Mouse (Mus musculus) lung, postnatal 14 days (tissue): ENCODE measurements at regions not wholly inside any gene's neighbourhood (a gene's known extent, or its start where the extent isn't known, plus 50 kb on each side); places are given as distances from the start of the nearest gene placed in this dataset.
A peak's percentile ranks its signal among the peaks of the same experiment; 100 is the strongest.

ENCODE experiments used
- DNase-seq: peaks from one replicate; pipeline ENCODE4 v3.0.0; 2021

DNA sequence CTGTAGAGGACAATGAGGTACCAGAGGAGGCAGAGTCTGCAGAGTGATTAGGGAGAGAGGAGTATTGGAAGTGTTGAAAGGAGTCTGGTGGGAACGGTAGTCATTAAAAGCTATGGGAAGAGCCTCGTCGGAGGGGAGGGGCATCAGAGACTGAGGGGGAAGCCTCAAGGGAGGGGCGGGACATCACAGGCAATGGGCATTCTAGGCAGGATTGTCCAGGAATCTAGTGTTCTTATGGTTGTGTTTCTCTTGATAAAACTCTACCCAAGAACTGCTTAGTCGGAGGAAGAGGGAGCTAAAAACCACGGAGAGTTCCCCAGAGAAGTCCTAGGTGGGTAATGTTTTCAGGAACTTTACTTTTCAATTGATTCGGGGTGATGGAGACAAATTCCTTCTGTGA lies 90.2 kb downstream of the Sec23ip start:
- no peak for DNase-seq

DNA sequence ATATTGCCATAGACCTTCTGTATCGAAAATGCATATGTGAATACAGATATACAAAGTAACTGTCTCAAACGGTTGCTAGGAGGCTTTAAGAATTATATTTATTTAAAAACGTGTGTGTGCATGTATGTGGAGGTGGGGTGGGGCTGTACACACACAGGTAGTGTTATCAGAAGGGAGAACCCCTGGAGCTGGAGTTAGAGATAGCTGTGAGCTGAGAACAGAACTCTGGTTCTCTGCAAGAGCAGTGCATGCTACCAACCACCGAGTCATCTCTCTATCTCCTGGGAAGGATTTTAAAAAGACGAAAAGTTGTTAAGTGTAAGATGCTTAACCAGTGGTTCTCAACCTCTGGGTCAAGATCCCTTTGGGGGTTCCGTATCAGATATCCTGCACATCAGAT lies 91.7 kb downstream of the Sec23ip start:
- DNase-seq, result no peak

GRCm38 (mm10) chr7:128842561-128842960 lies 97.8 kb downstream of the Sec23ip start:
- no peak for DNase-seq

DNA sequence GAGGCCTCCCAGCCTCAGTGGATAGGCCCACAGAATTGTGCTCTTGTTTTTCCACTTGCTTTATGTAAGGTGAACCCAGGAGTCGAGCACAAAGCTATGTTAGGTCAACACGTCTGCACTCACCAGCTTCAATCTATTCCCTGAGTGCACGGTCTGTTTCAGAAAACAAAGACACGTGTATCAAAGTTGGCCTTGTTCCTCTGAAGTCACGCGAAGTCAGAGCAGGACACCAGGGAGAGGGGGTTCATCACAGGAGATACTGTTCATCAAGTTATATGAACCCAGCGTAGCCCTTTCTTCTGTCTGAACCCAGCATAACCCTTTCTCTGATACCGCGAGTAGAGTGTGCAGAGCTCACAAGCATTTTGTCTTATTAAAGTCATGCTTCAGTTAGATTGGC lies 98.8 kb downstream of the Sec23ip start:
- DNase-seq, result no peak

DNA sequence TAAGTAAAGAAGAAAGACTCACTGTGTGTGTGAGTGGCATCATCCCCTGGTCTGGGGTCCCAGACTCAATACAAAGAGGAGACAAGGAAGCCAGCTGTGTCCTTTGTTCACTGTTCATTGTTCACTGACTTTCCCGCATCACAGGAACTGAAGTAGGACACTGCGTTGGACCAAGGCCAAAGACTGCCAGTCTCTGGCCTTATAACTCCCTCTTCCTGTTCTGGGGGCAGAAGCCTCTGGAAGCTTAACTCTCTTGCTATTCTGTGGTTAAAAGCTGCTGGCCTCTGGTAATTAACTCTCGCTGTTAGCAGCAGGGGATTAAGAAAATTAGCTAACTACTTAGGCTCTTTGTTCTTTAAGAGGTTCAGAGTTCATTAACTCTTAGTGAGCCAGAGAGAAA lies 104.5 kb downstream of the Sec23ip start:
- DNase-seq, result no peak

DNA sequence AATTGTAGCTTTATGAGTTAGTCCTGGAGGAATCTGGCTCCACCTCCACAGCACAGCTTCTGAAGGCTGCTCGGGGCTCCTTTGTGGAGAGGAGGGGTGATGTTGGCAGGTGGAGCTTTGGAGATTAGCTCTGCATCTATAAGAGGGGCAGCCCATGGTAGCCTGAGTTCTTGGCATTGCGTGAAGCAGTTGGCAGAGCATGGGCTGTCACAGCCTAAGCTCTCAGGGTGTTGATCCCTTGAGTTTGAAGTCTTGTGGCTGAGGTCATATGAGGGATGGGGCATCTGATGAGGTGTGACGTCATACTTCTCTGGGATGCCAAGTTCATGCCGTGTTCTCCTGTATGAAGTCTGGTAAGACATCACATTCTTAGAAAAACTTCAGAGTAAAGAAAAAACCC lies 109.5 kb downstream of the Sec23ip start:
- DNase-seq, result no peak

GRCm38 (mm10) chr7:128854690-128855343 lies 110.1 kb downstream of the Sec23ip start:
- DNase-seq, result no peak

DNA sequence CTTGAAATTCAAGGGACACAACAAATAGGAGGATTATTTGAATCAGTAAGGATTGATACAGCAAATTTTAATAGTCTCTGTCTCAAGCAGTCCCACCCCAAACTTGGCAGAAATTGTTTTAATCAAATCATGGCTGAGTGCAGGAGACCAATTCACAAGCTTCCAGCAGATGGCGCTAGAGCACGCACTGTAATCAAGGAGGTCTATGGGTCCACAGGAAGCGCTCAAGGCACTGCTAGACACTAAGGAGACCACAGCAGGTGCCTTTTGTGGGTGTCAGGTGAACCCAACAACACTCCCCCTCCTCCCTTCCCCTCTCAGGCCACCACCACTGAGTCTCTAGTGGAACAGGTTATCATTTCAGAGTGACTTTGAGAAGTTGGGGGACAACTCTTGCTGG lies 115.4 kb downstream of the Sec23ip start:
- peak; percentile 73 for DNase-seq

DNA sequence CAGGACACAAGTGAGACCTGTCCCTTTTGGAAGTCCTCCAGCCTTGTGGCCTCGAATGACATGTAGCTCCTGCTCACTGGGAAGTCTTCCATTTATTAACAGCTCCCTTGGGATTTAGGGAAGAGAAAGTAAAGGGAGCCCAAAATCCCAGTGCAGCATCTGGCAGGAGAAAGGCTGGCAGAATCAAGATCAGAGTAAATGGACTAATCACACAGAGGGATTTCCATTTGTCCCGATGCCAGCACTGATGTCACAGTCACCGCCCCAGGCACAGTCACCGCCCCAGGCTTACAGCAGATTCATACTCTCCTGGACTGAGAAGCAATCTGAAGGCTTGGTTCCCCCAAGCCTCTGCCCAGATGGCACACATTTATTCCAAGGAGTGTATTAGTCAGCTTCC lies 116.0 kb downstream of the Sec23ip start:
- DNase-seq, result peak; percentile 25

- DNase-seq, result no peak
These were observed 116.6 kb downstream of the Sec23ip start for GRCm38 (mm10) chr7:128861376-128861775.

DNA sequence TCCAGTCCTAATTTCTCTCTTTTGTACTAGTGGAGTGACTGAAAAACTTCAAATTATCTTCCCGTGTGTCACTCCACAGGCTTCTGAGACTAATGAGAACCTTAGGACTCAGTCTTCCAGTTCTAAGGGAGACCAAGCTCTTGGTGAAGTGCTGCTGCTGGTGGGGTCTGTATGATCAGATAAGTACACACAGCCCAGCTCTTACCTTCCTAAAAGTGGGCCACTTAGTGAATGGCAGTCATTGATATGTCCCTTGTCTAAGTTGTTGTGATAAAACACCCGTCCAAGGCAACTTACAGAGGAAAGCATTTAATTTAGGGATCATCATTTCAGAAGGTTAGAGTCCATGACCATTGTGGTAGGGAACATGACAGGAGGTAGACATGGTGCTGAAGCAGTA lies 124.1 kb downstream of the Sec23ip start:
- DNase-seq, result no peak

DNA sequence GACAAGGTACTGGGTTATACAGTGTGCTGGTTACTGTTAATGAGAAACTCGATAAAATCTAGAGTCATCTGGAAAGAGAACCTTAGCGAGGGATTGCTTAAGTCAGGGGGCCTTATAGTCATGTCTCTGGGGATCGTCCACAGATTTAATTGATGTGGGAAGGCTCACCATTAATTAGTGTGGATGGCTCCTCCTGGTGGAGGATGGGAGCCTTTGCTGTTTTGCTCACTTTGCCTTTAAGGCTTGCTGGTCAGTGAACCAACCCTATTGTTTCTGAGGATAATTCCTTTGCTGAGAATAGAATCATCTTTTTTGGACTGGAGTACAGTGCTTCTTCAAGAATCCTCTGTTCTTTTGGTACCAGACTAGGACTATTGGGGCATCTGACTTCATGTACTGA lies 139.3 kb downstream of the Sec23ip start:
- no peak for DNase-seq

GRCm38 (mm10) chr7:128885551-128885950 lies 140.8 kb downstream of the Sec23ip start:
- no peak for DNase-seq

DNA sequence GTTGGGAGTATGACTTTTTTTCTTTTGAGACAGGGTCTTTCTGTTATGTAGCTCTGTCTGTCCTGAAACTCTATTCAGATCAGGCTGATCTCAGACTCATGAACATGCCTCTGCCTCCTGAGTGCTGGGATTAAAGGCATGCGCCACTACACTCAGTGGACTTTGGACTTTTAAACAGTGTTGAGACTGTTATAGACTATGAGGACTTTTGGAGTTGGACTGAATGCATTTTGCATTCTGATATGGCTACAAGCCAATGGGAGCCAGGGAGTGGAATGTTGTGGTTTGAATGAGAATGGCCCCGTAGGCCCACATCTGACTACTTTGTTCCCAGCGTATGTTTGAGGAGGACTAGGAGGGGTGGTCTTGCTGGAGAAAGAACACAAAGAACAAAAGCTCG lies 165.4 kb downstream of the Sec23ip start:
- DNase-seq, result no peak

DNA sequence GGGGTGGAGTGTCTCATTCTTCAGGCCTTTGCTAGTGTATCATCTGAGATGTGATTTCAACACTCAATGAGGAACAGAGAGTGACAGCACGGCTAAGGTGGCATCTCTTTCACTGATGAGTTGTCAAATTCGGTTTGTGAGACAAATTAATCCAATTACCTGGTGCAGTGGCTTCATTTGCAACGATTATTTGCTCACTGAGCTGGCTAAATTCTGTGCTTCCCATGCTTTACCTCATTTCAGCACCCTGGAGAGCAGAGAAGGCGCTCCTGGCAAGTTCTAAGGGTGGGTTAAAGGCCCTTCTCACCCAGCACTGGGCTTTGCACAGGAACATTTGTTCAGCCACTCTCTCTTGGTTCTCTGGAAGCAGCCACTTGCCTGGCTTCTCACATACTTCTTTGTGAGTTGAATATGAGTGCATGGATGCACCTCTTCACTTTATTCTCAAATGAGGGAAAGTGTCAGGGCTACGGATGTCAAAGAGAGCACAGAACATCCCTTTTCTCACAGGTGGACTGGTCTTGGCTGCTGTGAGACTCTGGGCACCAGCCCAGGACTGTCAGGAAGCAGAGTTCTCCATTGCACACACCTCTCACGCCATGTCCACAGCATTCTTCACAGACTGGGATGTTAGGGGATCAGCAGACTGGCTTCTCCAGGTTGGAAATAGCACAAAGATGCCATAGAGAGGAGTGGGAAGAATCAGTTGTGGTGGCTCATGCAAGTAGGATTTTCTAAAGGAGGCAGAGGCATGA lies 193.4 kb downstream of the Sec23ip start:
- peak; percentile 4 for DNase-seq

GRCm38 (mm10) chr7:128960575-128960974 lies 215.8 kb downstream of the Sec23ip start:
- no peak for DNase-seq

DNA sequence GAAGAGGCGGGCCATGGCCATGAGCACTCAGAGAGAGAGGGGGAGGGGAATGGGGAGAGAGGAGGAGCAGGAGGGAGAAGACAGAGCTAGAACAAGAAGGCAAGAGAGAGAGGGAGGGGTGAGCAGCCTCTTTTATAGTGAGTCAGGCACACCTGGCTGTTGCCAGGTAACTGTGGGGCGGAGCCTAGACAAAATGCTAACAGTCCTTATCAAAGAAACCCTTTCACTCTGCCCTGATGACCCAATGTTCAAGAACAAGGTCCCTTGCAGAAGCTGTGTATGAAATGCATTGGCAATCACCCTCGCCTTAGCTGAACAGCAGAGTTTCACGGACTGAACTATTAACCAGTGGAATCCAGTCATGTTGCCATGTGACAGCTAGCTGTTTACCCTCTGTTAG lies 235.2 kb downstream of the Sec23ip start:
- no peak for DNase-seq

DNA sequence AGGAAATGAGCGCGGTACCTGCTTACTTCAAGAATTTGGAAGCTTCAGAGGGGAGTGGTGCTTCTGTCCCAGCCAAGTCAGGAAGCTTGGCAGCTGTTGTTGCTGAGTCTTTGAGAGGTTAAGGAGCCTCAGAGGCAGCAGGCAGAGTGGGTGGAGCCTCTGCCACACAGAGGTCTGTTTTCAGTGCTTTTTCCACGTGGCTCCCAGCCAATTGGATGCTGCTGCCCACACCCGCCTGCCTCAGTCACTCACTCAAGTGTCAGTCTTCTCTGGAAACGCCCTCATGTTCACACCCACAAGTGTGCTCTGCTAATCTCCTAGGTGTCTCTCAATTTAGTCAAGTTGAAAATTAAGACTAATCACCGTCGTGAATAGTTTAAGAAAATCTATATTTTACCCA lies 236.1 kb downstream of the Sec23ip start:
- DNase-seq, result peak; percentile 7

DNA sequence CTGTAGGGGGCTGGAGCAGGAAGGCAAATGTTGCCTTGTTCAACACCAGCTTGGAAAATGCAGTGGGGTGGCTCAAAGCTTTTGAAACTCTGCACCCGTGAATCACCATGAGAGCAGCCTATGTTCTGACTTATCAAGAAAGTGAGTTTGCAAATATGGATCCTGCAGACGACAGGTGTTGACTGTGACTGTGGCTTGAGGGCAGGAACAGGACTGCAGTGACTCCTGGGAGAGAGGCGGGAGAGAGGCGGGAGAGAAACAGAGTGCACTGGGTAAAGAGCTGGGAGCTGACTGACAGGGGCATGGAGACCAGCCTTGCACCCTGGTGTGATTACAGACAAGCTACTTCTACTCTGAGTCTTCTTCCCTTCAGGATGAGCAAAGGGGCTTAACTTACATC lies 254.0 kb downstream of the Sec23ip start:
- no peak for DNase-seq

DNA sequence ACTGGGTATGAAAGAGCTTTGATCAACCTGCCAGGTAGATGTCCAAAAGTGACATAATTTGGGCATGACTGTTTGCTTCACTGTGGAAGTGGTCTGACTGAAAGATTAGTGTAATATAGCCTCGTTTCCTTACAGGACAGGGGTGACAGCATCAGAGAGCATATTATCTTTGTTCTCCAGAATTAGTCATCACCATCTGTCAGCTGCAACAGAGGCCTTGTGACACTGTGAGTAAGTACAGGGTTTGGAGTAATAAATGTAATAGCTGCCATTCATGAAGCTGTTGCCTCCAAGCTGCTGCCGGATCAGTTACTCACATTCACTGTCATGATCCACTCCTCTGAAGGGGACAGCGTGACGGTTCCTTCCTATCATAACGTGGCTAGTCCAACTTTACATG lies 254.4 kb upstream of the Plpp4 start:
- no peak for DNase-seq

DNA sequence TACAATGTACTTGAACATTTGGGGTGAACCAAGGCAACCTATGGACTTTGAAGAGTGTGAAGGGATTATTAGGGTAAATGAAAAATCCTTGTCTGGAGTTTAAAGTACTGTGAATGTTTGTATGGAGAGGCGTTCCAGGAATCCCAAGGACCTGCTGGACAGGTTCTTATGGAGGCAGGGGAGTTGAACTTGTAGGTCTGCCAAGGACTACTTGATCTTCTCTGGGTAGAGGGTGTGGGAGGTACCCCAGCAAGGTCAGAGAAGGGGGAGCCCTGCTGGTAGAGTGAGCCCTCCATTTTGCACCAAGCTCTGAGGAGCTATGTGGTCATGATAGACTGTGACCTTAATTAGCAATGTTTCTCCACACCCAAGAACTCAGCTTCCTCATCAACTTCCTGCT lies 253.7 kb upstream of the Plpp4 start:
- peak; percentile 4 for DNase-seq

DNA sequence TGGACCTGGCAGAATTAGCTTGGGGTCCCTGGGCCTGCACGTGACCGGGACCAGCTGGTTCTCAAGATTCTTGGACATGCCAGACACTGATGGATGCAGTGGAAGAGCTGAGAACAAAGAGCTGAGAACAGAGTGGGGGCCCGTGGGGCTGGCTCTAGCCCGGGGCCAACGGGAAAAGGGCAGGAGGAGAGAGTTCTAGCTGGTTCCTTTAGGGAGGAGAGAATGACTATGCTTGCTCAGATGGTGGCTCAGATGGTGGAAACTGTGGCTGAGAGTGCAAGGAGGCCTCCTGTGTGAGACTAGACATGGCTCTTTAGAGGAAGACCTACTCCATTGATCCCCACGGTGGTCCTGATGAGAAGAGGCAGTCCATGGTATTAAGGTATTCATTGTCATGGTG lies 240.5 kb upstream of the Plpp4 start:
- DNase-seq, result no peak

DNA sequence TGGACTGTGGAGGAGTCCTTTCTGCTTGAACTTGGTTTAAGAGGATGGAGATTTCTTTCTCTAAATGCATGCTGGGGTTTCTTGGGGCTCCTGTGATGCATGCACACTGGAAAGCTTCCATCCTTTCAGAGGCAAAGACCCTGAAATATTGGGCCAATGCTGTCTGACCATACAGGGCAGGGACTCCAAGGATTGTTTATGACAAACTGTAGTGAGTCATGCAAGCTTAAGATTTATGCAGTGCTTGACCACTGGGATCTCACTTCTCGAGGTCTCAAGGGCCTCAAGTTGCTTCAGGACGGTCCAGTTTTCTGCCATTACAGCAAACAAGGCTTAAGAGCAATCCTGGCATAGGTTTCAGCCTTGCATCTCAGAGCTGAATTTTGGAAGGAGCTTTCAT lies 229.7 kb upstream of the Plpp4 start:
- no peak for DNase-seq

DNA sequence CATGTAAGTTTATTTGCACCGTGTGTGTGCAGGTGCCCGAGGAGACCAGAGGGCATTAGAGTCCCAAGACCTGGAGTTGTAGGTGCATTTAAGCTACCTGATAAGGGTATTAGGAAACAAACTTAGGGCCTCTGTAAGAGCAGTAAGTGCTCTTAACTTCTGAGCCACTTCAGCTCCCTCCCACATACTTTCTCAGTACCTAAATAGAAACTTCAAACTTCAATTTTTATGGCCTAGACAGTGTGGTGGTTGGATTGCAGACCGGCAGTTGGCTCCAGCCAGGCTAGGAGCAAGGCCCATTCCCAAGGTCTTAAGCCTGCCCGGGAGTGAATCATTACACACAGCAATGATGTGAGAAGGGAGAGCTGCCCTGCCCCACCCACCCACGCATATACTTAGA lies 208.8 kb upstream of the Plpp4 start:
- peak; percentile 2 for DNase-seq

- peak; percentile 25 for DNase-seq
These were observed 207.1 kb upstream of the Plpp4 start for GRCm38 (mm10) chr7:129049726-129050125.
